Mouse (Mus musculus): ENCODE results near the gene Zfp853.

The Zfp853 gene

DNA sequence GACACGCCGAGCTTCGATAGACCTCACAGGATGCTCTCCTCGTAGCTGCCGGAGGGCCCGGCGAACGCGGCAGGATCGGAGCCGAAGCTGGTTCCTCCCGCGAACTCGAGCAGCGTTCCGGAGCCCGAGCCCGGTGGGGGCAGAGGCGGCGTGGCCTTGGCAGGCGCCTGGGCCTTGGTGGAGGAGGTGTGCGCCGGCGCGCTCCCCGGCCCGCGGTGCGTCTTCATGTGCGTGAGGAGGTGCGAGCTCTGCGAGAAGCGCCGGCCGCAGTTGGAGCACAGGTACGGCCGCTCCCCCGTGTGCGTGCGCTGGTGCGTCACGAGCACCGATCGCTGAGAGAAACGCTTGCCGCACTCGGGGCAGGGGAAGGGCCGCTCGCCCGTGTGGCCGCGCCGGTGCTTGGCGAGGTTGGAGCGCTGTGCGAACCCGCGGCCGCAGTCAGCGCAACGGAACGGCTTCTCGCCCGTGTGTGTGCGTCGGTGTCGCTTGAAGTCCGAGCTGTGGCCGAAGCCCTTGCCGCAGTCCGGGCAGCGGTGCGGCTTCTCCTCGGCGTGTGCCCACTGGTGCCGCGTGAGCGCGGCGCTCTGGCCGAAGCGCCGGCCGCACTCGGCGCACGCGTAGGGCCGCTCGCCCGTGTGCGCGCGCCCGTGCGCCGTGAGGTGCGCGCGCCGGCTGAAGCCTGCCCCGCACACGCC lies 40.1 kb downstream of the Zfp853 start:
- DNase-seq (ENCODE audit: low read depth): no peak

DNA sequence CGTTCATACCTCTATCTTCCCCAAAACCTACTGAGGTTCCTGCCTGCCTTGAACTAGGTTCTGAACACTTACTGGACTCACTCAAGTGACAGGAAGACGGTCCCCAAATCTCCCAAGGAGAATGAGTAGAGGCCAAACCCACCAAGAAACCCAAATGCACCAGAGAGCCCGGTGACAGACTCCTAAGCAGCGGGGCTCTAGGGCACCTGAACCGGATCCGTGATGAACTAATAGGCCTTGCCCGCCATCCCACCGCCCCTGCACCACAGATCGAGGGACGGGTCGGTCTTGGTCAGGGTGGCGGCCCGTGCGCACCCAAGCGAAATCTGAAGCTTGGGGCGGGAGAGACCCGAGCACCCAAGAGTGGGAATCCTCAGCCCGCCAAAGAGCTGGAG lies 40.6 kb downstream of the Zfp853 start:
- no peak for DNase-seq (ENCODE audit: low read depth)

DNA sequence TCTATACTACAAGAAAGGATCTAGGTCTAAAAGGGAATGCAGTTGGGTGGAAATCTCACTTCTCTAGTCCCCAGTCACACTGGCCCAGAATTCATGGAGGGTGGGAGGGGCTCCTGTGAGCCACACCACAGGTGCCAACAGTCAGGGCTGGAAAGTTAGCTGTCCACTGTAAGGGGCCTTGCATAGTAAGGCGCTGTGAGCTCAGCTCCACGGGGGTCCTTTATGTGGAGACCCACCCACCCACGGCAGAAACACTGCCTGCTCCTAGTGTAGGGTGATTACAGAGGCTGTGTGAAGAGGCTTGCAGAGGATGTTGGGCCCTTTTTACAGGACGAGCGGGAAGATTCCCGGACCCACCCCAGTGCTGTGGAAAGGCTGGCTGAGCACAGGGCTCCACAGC lies 41.4 kb downstream of the Zfp853 start:
- no peak for DNase-seq (ENCODE audit: low read depth)

DNA sequence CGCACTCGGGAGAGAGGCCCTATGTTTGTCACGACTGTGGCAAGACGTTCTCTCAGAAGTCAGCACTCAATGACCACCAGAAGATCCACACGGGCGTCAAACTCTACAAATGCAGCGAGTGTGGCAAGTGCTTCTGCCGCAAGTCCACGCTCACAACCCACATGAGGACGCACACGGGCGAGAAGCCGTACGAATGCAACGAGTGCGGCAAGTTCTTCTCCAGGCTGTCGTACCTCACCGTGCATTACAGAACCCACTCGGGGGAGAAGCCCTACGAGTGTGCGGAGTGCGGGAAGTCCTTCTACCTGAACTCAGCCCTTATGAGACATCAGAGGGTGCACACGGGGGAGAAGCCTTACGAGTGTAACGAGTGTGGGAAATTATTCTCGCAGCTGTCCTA lies 48.5 kb downstream of the Zfp853 start:
- no peak for DNase-seq (ENCODE audit: low read depth)

All from 416B (cell line).